Mouse (Mus musculus): ENCODE data around the gene Fdxacb1.

Fdxacb1 gene

DNA sequence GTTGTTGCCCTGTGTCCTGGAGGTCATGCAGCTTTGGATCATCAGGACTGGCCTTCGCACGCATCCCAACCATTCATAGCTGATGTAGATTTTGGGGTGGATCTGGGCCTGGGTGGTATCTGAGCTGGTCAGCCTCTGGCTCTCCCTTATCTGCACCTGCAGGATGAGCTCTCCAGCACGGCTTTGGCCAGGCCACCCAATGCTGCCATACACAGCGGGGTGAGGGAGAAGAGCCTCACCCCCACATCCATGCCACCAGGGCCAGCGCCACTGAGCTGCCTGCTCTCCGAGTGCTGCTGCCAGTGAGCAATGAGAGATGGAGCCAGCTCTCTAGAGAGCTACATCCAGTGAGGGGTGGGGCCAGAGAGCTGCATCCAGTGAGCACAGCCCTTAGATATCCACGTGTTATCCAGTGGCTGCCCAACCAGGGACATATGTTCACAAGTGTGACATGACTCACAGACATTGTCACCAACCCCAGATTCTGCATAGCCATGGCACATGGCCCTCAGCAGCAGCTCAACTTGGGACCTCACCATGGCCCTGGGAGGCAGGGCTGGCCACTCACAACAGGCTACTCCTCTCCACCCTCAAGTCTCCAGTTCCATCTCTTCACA lies 35.1 kb downstream of the Fdxacb1 start:
- in situ Hi-C loops (cut with MseI, MboI), result no loop called here

GRCm38 (mm10) chr9:50808471-50808870 lies 40.4 kb downstream of the Fdxacb1 start:
- in situ Hi-C loops (cut with MseI, MboI), result no loop called here

- in situ Hi-C loops (cut with MseI, MboI), result no loop called here
These were observed 41.1 kb downstream of the Fdxacb1 start for GRCm38 (mm10) chr9:50809146-50809545.

DNA sequence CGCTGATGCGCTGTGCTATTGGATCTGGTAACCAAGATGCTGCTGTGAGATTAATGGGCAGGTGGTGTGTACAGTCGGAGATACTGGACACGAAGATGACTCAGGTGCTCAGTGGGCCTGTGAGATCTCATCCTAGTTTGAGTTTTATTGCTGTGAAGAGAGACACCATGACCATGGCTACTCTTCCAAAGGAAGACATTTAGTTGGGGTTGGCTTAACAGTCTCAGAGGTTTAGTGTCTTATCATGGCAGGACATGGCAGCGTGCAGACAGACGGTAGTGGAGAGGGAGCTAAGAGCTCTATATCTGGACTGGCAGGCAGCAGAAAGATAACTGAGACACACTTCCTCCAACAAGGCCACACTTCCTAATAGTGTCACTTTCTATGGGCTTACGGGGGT lies 43.2 kb downstream of the Fdxacb1 start:
- in situ Hi-C loops (cut with MseI, MboI), result no loop called here

GRCm38 (mm10) chr9:50811746-50812145 lies 43.7 kb downstream of the Fdxacb1 start:
- in situ Hi-C loops (cut with MseI, MboI), result no loop called here

DNA sequence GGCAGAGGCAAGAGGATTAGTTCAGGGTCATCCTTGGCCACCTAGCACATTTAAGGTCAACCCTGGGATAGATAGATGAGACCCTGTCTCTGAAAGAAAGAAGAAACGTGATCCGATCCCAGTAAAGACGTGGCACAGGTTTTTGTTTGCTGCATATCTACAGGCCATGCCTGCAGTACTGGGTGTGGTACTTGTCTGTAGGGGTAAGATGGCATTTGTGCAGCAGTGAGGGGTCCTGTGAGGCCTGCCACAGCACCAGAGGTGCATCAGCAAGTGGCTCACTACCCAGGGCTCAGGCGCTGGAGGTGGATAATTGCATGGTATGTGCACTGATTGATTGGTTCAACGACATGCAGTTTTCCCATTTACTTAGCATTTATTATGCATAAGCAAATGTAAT lies 45.8 kb downstream of the Fdxacb1 start:
- in situ Hi-C loops (cut with MseI, MboI), result no loop called here

- in situ Hi-C loops (cut with MseI, MboI), result no loop called here
These were observed 47.6 kb downstream of the Fdxacb1 start for GRCm38 (mm10) chr9:50815666-50816065.

GRCm38 (mm10) chr9:50816512-50816911 lies 48.5 kb downstream of the Fdxacb1 start:
- in situ Hi-C loops (cut with MseI, MboI), result no loop called here

GRCm38 (mm10) chr9:50818050-50818449 lies 50.0 kb downstream of the Fdxacb1 start:
- in situ Hi-C loops (cut with MseI, MboI), result no loop called here

GRCm38 (mm10) chr9:50819716-50820115 lies 51.7 kb downstream of the Fdxacb1 start:
- in situ Hi-C loops (cut with MseI, MboI), result no loop called here

- in situ Hi-C loops (cut with MseI, MboI), result no loop called here
These were observed 53.6 kb downstream of the Fdxacb1 start for GRCm38 (mm10) chr9:50821651-50822050.

GRCm38 (mm10) chr9:50822216-50822615 lies 54.2 kb downstream of the Fdxacb1 start:
- in situ Hi-C loops (cut with MseI, MboI), result no loop called here

Measured in mouse trophoblast stem cell (cell line).